Mouse (Mus musculus) bone marrow, adult 2 months (tissue): Measurements from ENCODE around the gene Actr1b.

ENCODE experiments used
- CTCF ChIP-seq: fragments of 200-500 bp; IDR thresholded peaks from 2 replicates; pipeline ENCODE4 v1.5.1; 2011; ENCODE audit warnings: low read length, control low read depth; ENCODE audit not compliant: control insufficient read depth, insufficient read depth
- POLR2A ChIP-seq: fragments of 200-500 bp; IDR thresholded peaks from 2 replicates; pipeline ENCODE4 v1.6.1; 2011; ENCODE audit warnings: low read depth, mild to moderate bottlenecking, control low read depth, low read length, borderline replicate concordance; ENCODE audit not compliant: control insufficient read depth

DNA sequence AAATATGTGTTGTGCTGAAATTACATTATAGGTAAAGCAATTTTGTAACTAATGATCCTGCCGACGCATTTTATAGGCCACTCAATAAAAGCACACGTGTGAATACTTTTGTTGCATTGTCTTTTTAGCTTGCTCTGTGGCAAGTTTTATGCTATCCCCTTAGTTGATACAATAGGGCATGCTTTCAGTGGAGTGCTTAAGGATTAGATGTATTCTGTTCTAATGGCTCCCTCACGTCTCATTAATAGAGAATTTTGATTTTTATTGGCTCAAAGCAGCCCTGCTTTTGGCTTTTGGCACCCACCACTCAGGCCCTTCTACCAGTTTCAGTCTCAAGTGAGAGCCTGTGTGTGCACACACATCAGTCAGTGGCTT, 9.8 kb upstream of the Actr1b start:
- TF ChIP-seq POLR2A (no peak), CTCF (no peak)
